Mouse (Mus musculus) liver, embryonic 16.5 days (tissue): ENCODE data around the gene Ctnna2. TPM values are rescaled to one million over a fixed set of nuclear protein-coding genes. Genes with fewer than 3 reads are reported as not detected.
A peak's percentile ranks its signal among the peaks of the same experiment; 100 is the strongest.

Source experiments
- ATAC-seq: fragments of 200-750 bp; cut with Nextera tagmentation; 2 replicates; pipeline ENCODE4 v1.8.0; 2017; ENCODE audit warnings: low read depth, mild to moderate bottlenecking, moderate number of reproducible peaks, moderate library complexity
- H3K27ac ChIP-seq: fragments of 300-500 bp; sonication (generic); 2 replicates; pipeline ENCODE4 v1.5.1; 2014; ENCODE audit warnings: mild to moderate bottlenecking, low read length
- H3K27me3 ChIP-seq: fragments of 300-500 bp; sonication (generic); 2 replicates; pipeline ENCODE4 v1.6.1; 2014; ENCODE audit warnings: low read depth, low read length, mixed read lengths; ENCODE audit not compliant: control insufficient read depth, insufficient read depth
- H3K36me3 ChIP-seq: fragments of 300-500 bp; sonication (generic); 2 replicates; pipeline ENCODE4 v1.6.1; 2014; ENCODE audit warnings: mild to moderate bottlenecking; ENCODE audit not compliant: control insufficient read depth, insufficient read depth
- H3K4me1 ChIP-seq: fragments of 300-500 bp; sonication (generic); 2 replicates; pipeline ENCODE4 v1.6.1; 2014; ENCODE audit warnings: low read depth, low read length, mixed read lengths; ENCODE audit not compliant: control insufficient read depth
- H3K4me2 ChIP-seq: fragments of 300-500 bp; sonication (generic); 2 replicates; pipeline ENCODE4 v1.6.1; 2014; ENCODE audit warnings: low read depth, low read length, mixed read lengths
- H3K4me3 ChIP-seq: fragments of 300-500 bp; sonication (generic); 2 replicates; pipeline ENCODE4 v1.5.1; 2014; ENCODE audit warnings: low read depth, mild to moderate bottlenecking, low read length
- H3K9ac ChIP-seq: fragments of 300-500 bp; sonication (generic); 2 replicates; pipeline ENCODE4 v1.6.1; 2014; ENCODE audit warnings: low read depth, low read length
- H3K9me3 ChIP-seq: fragments of 300-500 bp; sonication (generic); replicated peaks from 2 replicates; pipeline ENCODE4 v1.6.1; 2016; ENCODE audit warnings: low read length; ENCODE audit not compliant: control insufficient read depth
- WGBS: fragments of 180-500 bp; shearing (Covaris S2); extraction: QIAGEN DNeasy Blood & Tissue Kit; methylation state at CpG from one replicate; pipeline ENCODE4 v1.1.7; 2014; ENCODE audit not compliant: insufficient replicate concordance; 5-methylcytosine and 5-hydroxymethylcytosine counted together
- polyA plus RNA-seq: library from polyadenylated mRNA; unstranded; fragments of >200 nt; fragmentation: Nextera tagmentation; extraction: Ambion mirVana; gene quantifications from 2 replicates; pipeline ENCODE4 v1.2.1, GENCODE M21; 2015

The Ctnna2 gene
- 0.11 and 0.12 TPM in 2 replicates for polyA plus RNA-seq

DNA sequence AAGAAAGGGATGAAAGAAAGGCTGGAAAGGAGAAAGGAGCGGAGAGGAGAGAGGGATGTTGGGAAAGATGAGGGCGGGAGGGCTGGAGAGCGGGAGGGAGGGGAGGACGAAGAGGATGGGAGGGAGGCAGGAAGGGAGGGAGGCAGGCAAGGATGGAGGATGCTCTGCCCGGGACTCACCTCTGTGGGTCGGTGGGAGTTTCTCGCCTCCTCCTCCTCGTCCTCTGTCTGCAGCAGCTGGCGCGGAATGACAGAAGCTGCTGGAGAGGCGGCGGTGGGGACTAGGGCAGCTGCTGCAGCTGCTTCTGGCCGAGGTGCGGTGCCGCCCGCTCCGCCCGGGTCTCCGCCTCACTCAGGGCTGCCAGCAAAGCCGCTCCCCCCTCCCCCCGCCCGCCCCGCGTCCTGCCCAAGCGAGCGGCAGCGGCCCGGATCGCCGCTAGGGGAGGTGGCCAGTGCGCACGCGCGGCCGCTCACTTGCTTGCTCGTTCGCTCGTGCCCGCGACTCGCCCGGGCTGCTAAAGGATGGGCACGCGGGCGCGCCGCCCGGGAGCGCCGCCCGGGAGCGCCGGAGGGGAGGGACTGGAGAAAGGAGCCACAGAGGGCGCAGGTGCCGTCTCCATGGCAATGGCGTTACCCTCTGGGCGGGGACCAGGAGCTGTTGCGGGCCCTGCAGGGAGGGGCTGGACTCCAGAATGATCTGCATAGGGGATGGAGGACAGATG is at the start of gene Ctnna2:
Ctnna2 (minus strand) TSS at position 459 of the 721 bp plus-strand sequence.
- Histone ChIP-seq H3K9me3 (no peaks in the 10 kb centered on the region), H3K27ac (no peak within 1 kb of the TSS), H3K4me2 (peak within 1 kb of the TSS; percentile 52), H3K9ac (no peak within 1 kb of the TSS), H3K36me3 (no peaks in the 10 kb centered on the region), H3K4me1 (no peaks in the 10 kb centered on the region), H3K27me3 (peaks cover 2% of the 10 kb centered on the region; the same call in 1 of the 2 replicates), H3K4me3 (peak within 1 kb of the TSS; percentile 22)
- under 1% methylated on average over 29 of the region's 58 CpGs for WGBS
- no peak for ATAC-seq

DNA sequence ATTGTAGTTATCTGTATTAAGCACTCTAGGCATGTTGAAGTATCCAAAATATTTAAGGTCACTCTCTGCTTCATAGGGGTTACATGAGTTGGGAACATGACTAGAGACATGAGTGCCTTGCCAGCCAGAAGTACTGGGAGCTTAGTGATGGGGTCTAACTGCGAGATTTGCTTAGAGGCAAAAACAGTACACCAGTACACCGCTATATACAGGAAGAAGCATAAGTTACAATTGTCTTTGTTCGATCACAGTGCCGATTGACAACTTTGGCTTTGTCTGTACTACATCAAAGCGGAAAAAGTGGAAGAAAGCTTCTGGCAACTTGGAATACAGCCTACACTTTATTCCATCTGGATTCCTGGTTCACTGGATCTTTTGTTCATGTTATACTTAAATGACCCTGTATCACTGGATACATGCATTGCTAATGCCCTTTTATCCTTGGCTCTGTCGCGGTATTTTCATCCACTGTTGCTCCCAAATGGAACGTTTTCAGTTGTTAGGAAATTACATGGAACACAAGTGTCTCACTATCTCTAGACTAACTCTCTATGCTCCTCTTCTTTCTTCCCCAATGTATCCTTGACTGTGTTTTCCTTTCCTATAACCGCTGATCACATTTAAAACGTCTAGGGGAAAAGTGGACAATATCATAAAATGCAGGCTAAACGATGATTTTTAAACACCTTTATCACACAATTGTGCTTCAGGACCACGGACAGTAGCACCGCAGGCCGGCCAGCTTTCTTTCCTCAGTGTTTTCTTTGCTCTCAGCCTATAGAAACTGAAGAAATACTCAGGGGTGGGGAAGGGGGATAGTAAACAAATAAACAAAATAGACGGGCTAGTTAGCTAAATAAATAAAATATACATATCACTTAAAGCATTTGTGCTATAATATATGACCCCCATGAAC is 896 bp upstream of the Ctnna2 start:
- Histone ChIP-seq H3K27ac (no peak overlapping the region), H3K4me1 (no peaks in the 10 kb centered on the region), H3K4me2 (no peak overlapping the region), H3K27me3 (peaks cover 2% of the 10 kb centered on the region; the same call in 1 of the 2 replicates), H3K9ac (no peak overlapping the region), H3K36me3 (no peaks in the 10 kb centered on the region), H3K4me3 (no peak overlapping the region), H3K9me3 (no peaks in the 10 kb centered on the region)
- WGBS = 11% methylated on average over 15 of the region's 15 CpGs
- ATAC-seq = no peak

DNA sequence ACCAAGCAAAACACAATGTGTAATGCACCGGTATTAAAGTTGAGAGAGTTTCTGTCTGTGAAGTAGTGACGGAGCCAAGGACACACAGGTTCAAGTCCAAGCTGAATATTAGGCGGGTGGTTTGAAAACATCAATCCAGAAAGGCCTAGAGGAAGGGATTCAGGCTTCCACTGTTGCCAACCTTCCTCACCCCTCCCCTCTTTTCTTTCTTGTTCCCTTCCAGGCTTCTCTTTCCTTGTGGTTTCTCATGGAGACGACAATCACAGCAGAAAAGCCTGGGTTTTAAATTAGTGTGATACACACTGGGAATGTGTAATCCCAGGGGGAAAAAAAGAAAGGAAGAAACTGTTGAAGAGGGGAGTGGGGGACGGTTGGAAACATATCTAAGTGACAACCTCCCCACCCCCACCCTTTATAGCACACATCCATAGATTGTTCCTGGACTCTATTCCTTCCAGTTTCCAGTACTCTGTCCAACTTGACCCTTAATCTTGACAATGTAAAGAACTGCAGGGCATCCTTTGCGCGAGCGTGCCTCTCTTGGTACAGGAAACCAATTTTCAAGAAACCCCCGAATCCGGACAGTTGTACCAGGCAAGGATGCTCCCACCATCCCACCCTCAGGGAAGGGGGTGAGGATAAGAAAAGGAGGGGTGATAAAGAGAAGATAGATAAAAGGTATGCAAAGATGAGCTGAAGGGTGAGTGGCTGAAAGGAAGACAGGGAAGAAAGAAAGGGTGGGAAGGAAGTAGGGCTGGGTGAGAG is 841 bp downstream of the Ctnna2 start:
- Histone ChIP-seq H3K9me3 (no peaks in the 10 kb centered on the region), H3K4me1 (no peaks in the 10 kb centered on the region), H3K4me3 (no peak overlapping the region), H3K9ac (no peak overlapping the region), H3K27ac (no peak overlapping the region), H3K27me3 (peaks cover 2% of the 10 kb centered on the region; the same call in 1 of the 2 replicates), H3K36me3 (no peaks in the 10 kb centered on the region), H3K4me2 (no peak overlapping the region)
- no peak for ATAC-seq
- WGBS = 17% methylated on average over 10 of the region's 10 CpGs

DNA sequence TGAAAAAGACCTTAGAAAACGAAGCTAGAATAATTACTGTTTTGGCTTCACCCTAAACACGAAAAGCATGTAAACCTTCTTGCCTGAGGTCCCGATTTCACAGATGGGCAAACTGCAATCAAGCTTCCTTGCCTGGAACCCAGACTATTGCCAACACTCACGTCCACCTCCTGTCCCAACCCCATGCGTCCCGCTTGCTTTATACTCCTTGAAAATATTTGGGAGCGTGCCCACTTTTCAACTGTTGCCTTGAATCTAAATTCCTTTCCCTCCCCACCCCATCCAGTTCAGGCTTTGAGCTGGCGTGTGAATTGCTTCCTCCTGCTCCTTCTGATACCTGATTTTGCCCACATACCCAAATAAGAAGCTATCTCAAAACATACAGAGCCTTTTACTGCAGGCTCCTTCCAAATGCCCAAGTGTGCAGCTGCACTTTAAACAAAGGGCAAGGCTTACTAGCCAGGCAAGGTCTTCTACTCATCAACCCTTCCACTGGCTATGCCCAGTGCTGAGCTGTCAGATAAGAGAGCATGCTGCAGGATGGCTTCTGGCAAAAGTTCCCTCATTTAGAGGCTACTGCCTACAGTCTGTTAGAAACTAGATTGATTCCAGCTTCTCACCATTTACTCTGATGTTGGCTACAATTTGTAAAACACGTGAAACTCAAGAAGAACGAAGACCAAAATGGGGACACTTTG is 8.8 kb downstream of the Ctnna2 start:
- Histone ChIP-seq H3K4me1 (no peaks in the 10 kb centered on the region), H3K9ac (no peak overlapping the region), H3K9me3 (no peaks in the 10 kb centered on the region), H3K4me3 (no peak overlapping the region), H3K27me3 (no peaks in the 10 kb centered on the region), H3K36me3 (no peaks in the 10 kb centered on the region), H3K4me2 (no peak overlapping the region), H3K27ac (no peak overlapping the region)
- ATAC-seq = no peak
- WGBS = 55% methylated on average over 10 of the region's 10 CpGs

DNA sequence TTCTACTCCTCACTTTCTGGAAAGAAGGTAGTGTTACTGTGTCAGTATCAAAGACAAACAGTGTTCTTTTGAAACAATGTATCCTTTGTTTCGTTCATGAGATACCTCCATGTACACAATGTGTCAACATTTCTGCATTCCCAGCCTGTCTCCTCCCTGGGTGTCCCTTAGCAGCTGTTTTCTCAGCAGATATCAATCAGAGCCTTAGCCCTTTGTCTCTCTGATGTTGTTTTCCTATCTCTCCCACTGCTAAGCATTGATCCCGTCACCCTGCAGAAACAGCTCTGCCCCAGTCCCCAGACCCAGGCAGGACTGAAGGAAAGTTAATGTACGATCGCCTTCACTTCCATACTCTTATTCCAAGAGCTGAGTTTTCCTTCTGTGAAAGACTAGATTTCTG is 9.7 kb downstream of the Ctnna2 start:
- Histone ChIP-seq H3K27me3 (no peaks in the 10 kb centered on the region), H3K36me3 (no peaks in the 10 kb centered on the region), H3K9ac (no peak overlapping the region), H3K4me1 (no peaks in the 10 kb centered on the region), H3K4me3 (no peak overlapping the region), H3K9me3 (no peaks in the 10 kb centered on the region), H3K27ac (no peak overlapping the region), H3K4me2 (no peak overlapping the region)
- no peak for ATAC-seq
- 42% methylated on average over 4 of the region's 4 CpGs for WGBS

DNA sequence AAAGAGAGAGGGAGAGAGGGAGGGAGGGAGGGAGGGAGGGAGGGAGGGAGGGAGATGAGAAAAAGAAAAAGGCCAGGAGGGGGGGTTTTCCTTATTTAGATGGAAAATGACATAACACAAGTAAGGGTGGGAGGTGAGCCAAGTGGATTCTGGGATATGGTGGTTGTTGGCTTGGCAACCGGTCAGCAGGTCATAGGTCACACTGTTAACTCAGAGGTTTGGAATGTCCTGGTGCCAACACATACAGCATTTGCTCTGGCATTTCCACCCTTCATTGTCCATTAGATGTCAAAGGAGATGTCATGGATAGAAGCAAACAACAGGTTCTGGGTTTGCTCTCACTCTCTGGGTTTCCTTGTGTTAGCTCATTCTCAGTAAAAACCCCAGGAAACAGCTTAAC is 17.5 kb downstream of the Ctnna2 start:
- H3K4me1 ChIP-seq = no peaks in the 10 kb centered on the region
- no peak for ATAC-seq
- no peak overlapping the region for H3K9ac ChIP-seq
- no peaks in the 10 kb centered on the region for H3K27me3 ChIP-seq
- H3K9me3 ChIP-seq = no peaks in the 10 kb centered on the region
- 61% methylated on average over 1 of the region's 1 CpGs for WGBS
- H3K27ac ChIP-seq = no peak overlapping the region
- no peak overlapping the region for H3K4me3 ChIP-seq
- H3K36me3 ChIP-seq = no peaks in the 10 kb centered on the region
- no peak overlapping the region for H3K4me2 ChIP-seq

DNA sequence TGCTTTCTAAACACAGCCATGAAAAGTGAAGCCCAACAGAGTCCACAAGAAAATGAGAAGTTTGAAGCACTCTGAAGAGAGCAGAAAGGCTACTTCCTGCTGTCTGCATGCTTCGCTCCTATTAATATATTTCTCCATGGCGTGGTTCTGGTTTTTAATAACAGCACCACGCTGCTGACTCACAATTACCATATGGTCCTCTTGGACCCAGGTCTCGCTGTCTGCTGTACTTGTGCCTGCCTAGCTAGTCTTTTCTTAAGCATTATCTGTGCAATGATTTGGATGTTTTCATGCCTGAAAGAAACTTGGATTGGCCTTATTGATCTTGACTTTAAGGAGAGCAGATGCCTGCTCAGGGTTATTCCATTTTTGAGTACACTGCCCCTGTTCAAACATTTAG is 28.2 kb downstream of the Ctnna2 start:
- Histone ChIP-seq H3K4me3 (no peak overlapping the region), H3K27ac (no peak overlapping the region), H3K4me1 (no peaks in the 10 kb centered on the region), H3K9ac (no peak overlapping the region), H3K9me3 (no peaks in the 10 kb centered on the region), H3K4me2 (no peak overlapping the region), H3K36me3 (no peaks in the 10 kb centered on the region), H3K27me3 (no peaks in the 10 kb centered on the region)
- ATAC-seq = no peak
- 48% methylated on average over 4 of the region's 4 CpGs for WGBS

DNA sequence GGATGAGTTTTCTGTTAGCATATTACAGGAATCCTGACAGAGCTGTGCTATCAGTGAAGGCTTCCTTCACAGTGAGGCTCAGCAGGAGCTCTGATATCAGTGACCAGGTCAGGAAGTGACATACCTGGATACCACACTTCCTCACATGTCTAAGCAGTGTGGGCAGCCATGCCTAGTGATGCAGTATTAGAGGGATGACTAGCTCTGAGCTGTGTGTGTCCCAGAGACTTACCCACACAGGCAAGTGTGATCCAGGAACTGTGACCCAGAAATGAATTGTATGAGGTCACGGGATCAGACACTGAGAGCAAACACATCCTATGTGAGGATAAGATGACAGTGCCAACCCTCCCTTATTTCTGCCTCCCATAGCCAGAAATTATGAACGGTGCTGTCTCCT is 28.8 kb downstream of the Ctnna2 start:
- ATAC-seq = no peak
- H3K4me2 ChIP-seq = no peak overlapping the region
- WGBS = 50% methylated on average over 2 of the region's 2 CpGs

More for the DNA sequence above, 28.8 kb downstream of the Ctnna2 start:
- H3K9ac ChIP-seq = no peak overlapping the region
- no peaks in the 10 kb centered on the region for H3K4me1 ChIP-seq
- H3K27ac ChIP-seq = no peak overlapping the region
- H3K9me3 ChIP-seq = no peaks in the 10 kb centered on the region
- no peaks in the 10 kb centered on the region for H3K27me3 ChIP-seq
- H3K36me3 ChIP-seq = no peaks in the 10 kb centered on the region
- H3K4me3 ChIP-seq = no peak overlapping the region
